Mouse (Mus musculus): ENCODE results near the gene Ltbp1.

The Ltbp1 gene

GRCm38 (mm10) chr17:75284876-75285708 lies 279.7 kb downstream of the Ltbp1 start:
- DNase-seq (ENCODE audit: low spot score in 2 of 2), result no peak

- DNase-seq (ENCODE audit: low spot score in 2 of 2), result no peak
Observed at GRCm38 (mm10) chr17:75292986-75293385, 287.6 kb downstream of the Ltbp1 start.

- no peak for DNase-seq (ENCODE audit: low spot score in 2 of 2)
Observed at GRCm38 (mm10) chr17:75293725-75294124, 288.4 kb downstream of the Ltbp1 start.

- no peak for DNase-seq (ENCODE audit: low spot score in 2 of 2)
Observed at GRCm38 (mm10) chr17:75300908-75301307, 295.5 kb downstream of the Ltbp1 start.

- no peak for DNase-seq (ENCODE audit: low spot score in 2 of 2)
Observed at GRCm38 (mm10) chr17:75304807-75305420, 299.5 kb downstream of the Ltbp1 start.

- DNase-seq (ENCODE audit: low spot score in 2 of 2), result no peak
Observed at GRCm38 (mm10) chr17:75305714-75306113, 300.3 kb downstream of the Ltbp1 start.

GRCm38 (mm10) chr17:75307070-75308011 lies 302.0 kb downstream of the Ltbp1 start:
- DNase-seq (ENCODE audit: low spot score in 2 of 2), result no peak

- no peak for DNase-seq (ENCODE audit: low spot score in 2 of 2)
Observed at GRCm38 (mm10) chr17:75317106-75317505, 311.7 kb downstream of the Ltbp1 start.

- no peak for DNase-seq (ENCODE audit: low spot score in 2 of 2)
Observed at GRCm38 (mm10) chr17:75323229-75323628, 317.9 kb downstream of the Ltbp1 start.

GRCm38 (mm10) chr17:75323766-75324165 lies 318.4 kb downstream of the Ltbp1 start:
- no peak for DNase-seq (ENCODE audit: low spot score in 2 of 2)

GRCm38 (mm10) chr17:75328102-75328639 lies 322.8 kb downstream of the Ltbp1 start:
- DNase-seq (ENCODE audit: low spot score in 2 of 2), result no peak

GRCm38 (mm10) chr17:75330366-75330765 lies 325.0 kb downstream of the Ltbp1 start:
- DNase-seq (ENCODE audit: low spot score in 2 of 2), result no peak

GRCm38 (mm10) chr17:75331421-75331951 lies 326.1 kb downstream of the Ltbp1 start:
- DNase-seq (ENCODE audit: low spot score in 2 of 2), result no peak

GRCm38 (mm10) chr17:75332289-75332688 lies 326.9 kb downstream of the Ltbp1 start:
- no peak for DNase-seq (ENCODE audit: low spot score in 2 of 2)

GRCm38 (mm10) chr17:75333011-75333410 lies 327.6 kb downstream of the Ltbp1 start:
- no peak for DNase-seq (ENCODE audit: low spot score in 2 of 2)

- no peak for DNase-seq (ENCODE audit: low spot score in 2 of 2)
Observed at GRCm38 (mm10) chr17:75333759-75334158, 328.4 kb downstream of the Ltbp1 start.

- DNase-seq (ENCODE audit: low spot score in 2 of 2), result no peak
Observed at GRCm38 (mm10) chr17:75335649-75336048, 330.3 kb downstream of the Ltbp1 start.

GRCm38 (mm10) chr17:75341227-75341626 lies 335.9 kb downstream of the Ltbp1 start:
- DNase-seq (ENCODE audit: low spot score in 2 of 2), result no peak

GRCm38 (mm10) chr17:75345116-75345515 lies 339.7 kb downstream of the Ltbp1 start:
- no peak for DNase-seq (ENCODE audit: low spot score in 2 of 2)

- no peak for DNase-seq (ENCODE audit: low spot score in 2 of 2)
Observed at GRCm38 (mm10) chr17:75347414-75347813, 342.0 kb downstream of the Ltbp1 start.

- DNase-seq (ENCODE audit: low spot score in 2 of 2), result no peak
Observed at GRCm38 (mm10) chr17:75349109-75349508, 343.7 kb downstream of the Ltbp1 start.

- no peak for DNase-seq (ENCODE audit: low spot score in 2 of 2)
Observed at GRCm38 (mm10) chr17:75349602-75350001, 344.2 kb downstream of the Ltbp1 start.

All from natural killer cell, adult 2 months (primary cell).